Mouse (Mus musculus): Measurements from ENCODE around the gene Agtpbp1. TPM values are rescaled to one million over a fixed set of nuclear protein-coding genes. Genes with fewer than 3 reads are reported as not detected.

Gene Agtpbp1
- total RNA-seq, 2 experiments from 2014 or later: 35.8 to 41.9 TPM

- no peak for DNase-seq
These were observed 161.2 kb downstream of the Agtpbp1 start for GRCm38 (mm10) chr13:59423871-59424270.

- no peak for DNase-seq
These were observed 168.3 kb downstream of the Agtpbp1 start for GRCm38 (mm10) chr13:59416530-59417230.

- no peak for DNase-seq
These were observed 171.1 kb downstream of the Agtpbp1 start for GRCm38 (mm10) chr13:59413885-59414284.

GRCm38 (mm10) chr13:59412672-59413071 lies 172.4 kb downstream of the Agtpbp1 start:
- DNase-seq: no peak

- no peak for DNase-seq
These were observed 177.8 kb downstream of the Agtpbp1 start for GRCm38 (mm10) chr13:59407182-59407581.

- no peak for DNase-seq
These were observed 182.8 kb downstream of the Agtpbp1 start for GRCm38 (mm10) chr13:59402026-59402775.

GRCm38 (mm10) chr13:59397571-59397970 lies 187.5 kb downstream of the Agtpbp1 start:
- peak; percentile 17 to 36 for DNase-seq

Other genes starting within 250 kb of the Agtpbp1 start
- 10 to 100 TPM; 69.9 to 72.4 TPM for gene Naa35, start within 50 bp of the Agtpbp1 start, total RNA-seq (2021)
- 1 to 10 TPM; 8.0 to 8.3 TPM for gene Golm1, start 90.6 kb upstream of the Agtpbp1 start, total RNA-seq (2021)
- not detected for gene 4921517D22Rik, start 108.9 kb upstream of the Agtpbp1 start, total RNA-seq (2021)
- gene Spata31d1a, start 125.1 kb upstream of the Agtpbp1 start, total RNA-seq (2021): not detected
- gene Spata31d1b, start 127.1 kb upstream of the Agtpbp1 start, total RNA-seq (2021): not detected
- gene Spata31d1d, start 146.5 kb upstream of the Agtpbp1 start, total RNA-seq (2021): not detected
- under 1 TPM; 0.23 to 0.36 TPM for gene 1700014D04Rik, start 161.5 kb upstream of the Agtpbp1 start, total RNA-seq (2021)
- gene Isca1, start 184.6 kb upstream of the Agtpbp1 start, total RNA-seq (2021): 100 to 1,000 TPM in 1 of 2 experiments, 10 to 100 TPM in 1; 97.6 to 107 TPM
- gene Gm49354, start 197.0 kb upstream of the Agtpbp1 start, total RNA-seq (2021): not detected
- gene Tut7, start 237.9 kb upstream of the Agtpbp1 start, total RNA-seq (2021): 10 to 100 TPM; 68.6 to 71.0 TPM

Measured in adrenal gland, postnatal 36 days (tissue).